Mouse (Mus musculus): ENCODE measurements around the gene Olfr887. TPM values are rescaled to one million over a fixed set of nuclear protein-coding genes. Genes with fewer than 3 reads are reported as not detected.

Gene Olfr887
- polyA plus RNA-seq (2012; ENCODE audit: insufficient read depth, insufficient read length, missing spikeins), result not detected in 2 replicates

- Histone ChIP-seq H3K27ac (replicated peaks; ENCODE audit: low read depth, low read length) (no peak within 1 kb of the TSS), H3K4me1 (ENCODE audit: control insufficient read depth, insufficient read depth, insufficient read length, low read length) (no peaks in the 10 kb centered on the region), H3K4me3 (ENCODE audit: insufficient read depth, low read depth, low read length) (no peak within 1 kb of the TSS)
These were observed at the start of gene Olfr887 for GRCm38 (mm10) chr9:38083772-38084171. Gene Olfr887, plus strand, starts transcription at chr9:38084072.

- Histone ChIP-seq H3K4me1 (ENCODE audit: control insufficient read depth, insufficient read depth, insufficient read length, low read length) (no peaks in the 10 kb centered on the region), H3K4me3 (ENCODE audit: insufficient read depth, low read depth, low read length) (no peak within 1 kb of the TSS), H3K27ac (replicated peaks; ENCODE audit: low read depth, low read length) (no peak within 1 kb of the TSS)
These were observed 37.6 kb upstream of the Olfr887 start, which contains the start of gene Olfr884 for GRCm38 (mm10) chr9:38046255-38046654. Gene Olfr884, plus strand, starts transcription at chr9:38046555.

- H3K4me3 ChIP-seq (ENCODE audit: insufficient read depth, low read depth, low read length), result no peak within 1 kb of the TSS
- H3K4me1 ChIP-seq (ENCODE audit: control insufficient read depth, insufficient read depth, insufficient read length, low read length), result no peaks in the 10 kb centered on the region
- H3K27ac ChIP-seq (replicated peaks; ENCODE audit: low read depth, low read length), result no peak within 1 kb of the TSS
These were observed 22.9 kb upstream of the Olfr887 start, which contains the start of gene Olfr885 for GRCm38 (mm10) chr9:38061022-38061421. Gene Olfr885, plus strand, starts transcription at chr9:38061322.

GRCm38 (mm10) chr9:38107828-38108227 is 24.0 kb downstream of the Olfr887 start, which contains the start of gene Olfr888:
Gene Olfr888, plus strand, starts transcription at chr9:38108128.
- Histone ChIP-seq H3K27ac (replicated peaks; ENCODE audit: low read depth, low read length) (no peak within 1 kb of the TSS), H3K4me1 (ENCODE audit: control insufficient read depth, insufficient read depth, insufficient read length, low read length) (no peaks in the 10 kb centered on the region), H3K4me3 (ENCODE audit: insufficient read depth, low read depth, low read length) (no peak within 1 kb of the TSS)

GRCm38 (mm10) chr9:38114898-38115297 is 31.0 kb downstream of the Olfr887 start, which contains the start of gene Olfr889:
Gene Olfr889, plus strand, starts transcription at chr9:38115198.
- no peak within 1 kb of the TSS for H3K4me3 ChIP-seq (ENCODE audit: insufficient read depth, low read depth, low read length)

More at GRCm38 (mm10) chr9:38114898-38115297, 31.0 kb downstream of the Olfr887 start, which contains the start of gene Olfr889:
- H3K27ac ChIP-seq (replicated peaks; ENCODE audit: low read depth, low read length), result no peak within 1 kb of the TSS
- no peaks in the 10 kb centered on the region for H3K4me1 ChIP-seq (ENCODE audit: control insufficient read depth, insufficient read depth, insufficient read length, low read length)

Other genes with a start within 250 kb of the Olfr887 start
- not detected in 2 replicates for gene Olfr877, start 229.8 kb upstream of the Olfr887 start, polyA plus RNA-seq (2012; ENCODE audit: insufficient read depth, insufficient read length, missing spikeins)
- not detected in 2 replicates for gene Olfr145, start 187.3 kb upstream of the Olfr887 start, polyA plus RNA-seq (2012; ENCODE audit: insufficient read depth, insufficient read length, missing spikeins)
- not detected in 2 replicates for gene Olfr878, start 166.2 kb upstream of the Olfr887 start, polyA plus RNA-seq (2012; ENCODE audit: insufficient read depth, insufficient read length, missing spikeins)
- not detected in 2 replicates for gene Olfr881, start 92.2 kb upstream of the Olfr887 start, polyA plus RNA-seq (2012; ENCODE audit: insufficient read depth, insufficient read length, missing spikeins)
- gene Olfr883, start 58.3 kb upstream of the Olfr887 start, polyA plus RNA-seq (2012; ENCODE audit: insufficient read depth, insufficient read length, missing spikeins), result not detected in 2 replicates
- gene Olfr884, start 37.5 kb upstream of the Olfr887 start, polyA plus RNA-seq (2012; ENCODE audit: insufficient read depth, insufficient read length, missing spikeins), result not detected in 2 replicates
- gene Olfr885, start 22.8 kb upstream of the Olfr887 start, polyA plus RNA-seq (2012; ENCODE audit: insufficient read depth, insufficient read length, missing spikeins), result not detected in 2 replicates
- gene Olfr888, start 24.1 kb downstream of the Olfr887 start, polyA plus RNA-seq (2012; ENCODE audit: insufficient read depth, insufficient read length, missing spikeins), result not detected in 2 replicates
- not detected in 2 replicates for gene Olfr889, start 31.1 kb downstream of the Olfr887 start, polyA plus RNA-seq (2012; ENCODE audit: insufficient read depth, insufficient read length, missing spikeins)
- gene Olfr890, start 58.4 kb downstream of the Olfr887 start, polyA plus RNA-seq (2012; ENCODE audit: insufficient read depth, insufficient read length, missing spikeins), result not detected in 2 replicates
- gene Olfr891, start 96.7 kb downstream of the Olfr887 start, polyA plus RNA-seq (2012; ENCODE audit: insufficient read depth, insufficient read length, missing spikeins), result not detected in 2 replicates
- not detected in 2 replicates for gene Olfr893, start 124.3 kb downstream of the Olfr887 start, polyA plus RNA-seq (2012; ENCODE audit: insufficient read depth, insufficient read length, missing spikeins)
- not detected in 2 replicates for gene Olfr894, start 134.0 kb downstream of the Olfr887 start, polyA plus RNA-seq (2012; ENCODE audit: insufficient read depth, insufficient read length, missing spikeins)
- not detected in 2 replicates for gene Olfr143, start 168.7 kb downstream of the Olfr887 start, polyA plus RNA-seq (2012; ENCODE audit: insufficient read depth, insufficient read length, missing spikeins)
- gene Olfr895, start 183.8 kb downstream of the Olfr887 start, polyA plus RNA-seq (2012; ENCODE audit: insufficient read depth, insufficient read length, missing spikeins), result not detected in 2 replicates
- gene Olfr896-ps1, start 207.0 kb downstream of the Olfr887 start, polyA plus RNA-seq (2012; ENCODE audit: insufficient read depth, insufficient read length, missing spikeins), result not detected in 2 replicates
- not detected in 2 replicates for gene Olfr25, start 245.0 kb downstream of the Olfr887 start, polyA plus RNA-seq (2012; ENCODE audit: insufficient read depth, insufficient read length, missing spikeins)

Measured in brown adipose tissue, adult 24 weeks (tissue).